Mouse (Mus musculus): ENCODE measurements at regions not wholly inside any gene's neighbourhood (a gene's known extent, or its start where the extent isn't known, plus 50 kb on each side); places are given as distances from the start of the nearest gene placed in this dataset.
A peak's percentile ranks its signal among the peaks of the same experiment; 100 is the strongest.

DNA sequence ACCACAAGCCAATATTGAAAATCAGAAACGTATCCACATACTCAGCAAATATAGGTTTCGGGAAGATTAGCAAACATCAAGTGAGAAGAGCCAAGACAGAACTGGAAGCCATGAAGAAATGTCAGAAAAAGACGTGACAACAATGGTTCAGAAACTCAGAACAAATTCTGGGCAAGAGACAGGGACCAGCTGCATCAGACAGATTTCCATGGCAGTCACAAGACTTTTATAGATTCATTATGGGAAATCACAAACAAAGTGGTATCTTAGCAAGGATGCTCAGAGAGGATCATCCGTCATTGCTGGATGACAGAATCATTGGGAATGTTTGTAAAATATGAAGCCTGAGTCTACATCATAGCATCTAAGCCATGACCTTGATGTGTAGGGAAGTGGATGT is 699.6 kb upstream of the Tenm3 start:
- no peaks in the 10 kb centered on the region for H3K27me3 ChIP-seq (replicated peaks; ENCODE audit: control insufficient read depth, insufficient read depth, low read length)
- WGBS = 88% methylated on average over 4 of the region's 4 CpGs
- no peak overlapping the region for H3K4me2 ChIP-seq (ENCODE audit: low read depth, low read length)
- H3K4me3 ChIP-seq (ENCODE audit: low read depth, low read length) = no peak overlapping the region
- DNase-seq (ENCODE audit: low spot score) (no peak), ATAC-seq (ENCODE audit: low read depth) (no peak)
- H3K9ac ChIP-seq (ENCODE audit: low read depth, low read length) = no peak overlapping the region
- H3K36me3 ChIP-seq (ENCODE audit: control insufficient read depth, insufficient read depth, low read length) = no peaks in the 10 kb centered on the region
- no peaks in the 10 kb centered on the region for H3K4me1 ChIP-seq (ENCODE audit: control insufficient read depth, insufficient read depth, low read length)
- H3K9me3 ChIP-seq (ENCODE audit: control insufficient read depth, low read length) = no peaks in the 10 kb centered on the region
- H3K27ac ChIP-seq (replicated peaks; ENCODE audit: low read depth, low read length) = no peak overlapping the region

DNA sequence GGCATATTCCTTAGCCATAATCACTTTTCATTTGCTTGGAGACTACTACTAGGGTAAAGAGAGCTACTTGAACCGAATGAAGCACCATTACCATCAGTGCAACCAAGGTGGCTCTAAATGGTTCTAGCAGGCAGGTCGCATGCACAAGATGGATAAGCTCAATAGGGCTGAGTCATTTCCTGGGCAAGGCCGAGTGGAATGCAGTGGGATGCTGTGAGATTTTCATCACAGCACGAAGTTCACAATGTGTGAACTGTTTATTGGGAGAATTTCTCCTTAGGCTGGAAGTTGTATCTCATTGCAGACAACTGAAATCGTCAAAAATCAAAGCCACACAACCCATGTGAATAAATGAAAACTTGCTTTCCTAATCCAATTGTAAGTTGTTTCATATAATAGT is 697.6 kb upstream of the Tenm3 start:
- H3K9me3 ChIP-seq (ENCODE audit: control insufficient read depth, low read length) = no peaks in the 10 kb centered on the region
- H3K27ac ChIP-seq (replicated peaks; ENCODE audit: low read depth, low read length) = no peak overlapping the region
- no peak overlapping the region for H3K4me2 ChIP-seq (ENCODE audit: low read depth, low read length)
- H3K9ac ChIP-seq (ENCODE audit: low read depth, low read length) = no peak overlapping the region
- H3K27me3 ChIP-seq (replicated peaks; ENCODE audit: control insufficient read depth, insufficient read depth, low read length) = no peaks in the 10 kb centered on the region
- H3K4me3 ChIP-seq (ENCODE audit: low read depth, low read length) = no peak overlapping the region
- no peaks in the 10 kb centered on the region for H3K4me1 ChIP-seq (ENCODE audit: control insufficient read depth, insufficient read depth, low read length)
- WGBS = 70% methylated on average over 5 of the region's 5 CpGs
- H3K36me3 ChIP-seq (ENCODE audit: control insufficient read depth, insufficient read depth, low read length) = no peaks in the 10 kb centered on the region
- ATAC-seq (ENCODE audit: low read depth) (no peak), DNase-seq (ENCODE audit: low spot score) (no peak)

- no peak for ATAC-seq (ENCODE audit: low read depth)
- 73% methylated on average over 5 of the region's 5 CpGs for WGBS
- H3K9ac ChIP-seq (ENCODE audit: low read depth, low read length) = no peak overlapping the region
Measured at GRCm38 (mm10) chr8:49533412-49534351, 689.9 kb upstream of the Tenm3 start.

GRCm38 (mm10) chr8:49529294-49529693 is 685.5 kb upstream of the Tenm3 start:
- H3K36me3 ChIP-seq (ENCODE audit: control insufficient read depth, insufficient read depth, low read length) = no peaks in the 10 kb centered on the region
- no peaks in the 10 kb centered on the region for H3K27me3 ChIP-seq (replicated peaks; ENCODE audit: control insufficient read depth, insufficient read depth, low read length)
- peak; percentile 16 for DNase-seq (ENCODE audit: low spot score)
- H3K4me1 ChIP-seq (ENCODE audit: control insufficient read depth, insufficient read depth, low read length) = no peaks in the 10 kb centered on the region
- H3K9me3 ChIP-seq (ENCODE audit: control insufficient read depth, low read length) = no peaks in the 10 kb centered on the region
- H3K27ac ChIP-seq (replicated peaks; ENCODE audit: low read depth, low read length) = no peak overlapping the region
- no peak for ATAC-seq (ENCODE audit: low read depth)
- H3K4me2 ChIP-seq (ENCODE audit: low read depth, low read length) = no peak overlapping the region
- H3K4me3 ChIP-seq (ENCODE audit: low read depth, low read length) = no peak overlapping the region
- no peak overlapping the region for H3K9ac ChIP-seq (ENCODE audit: low read depth, low read length)
- 71% methylated on average over 4 of the region's 4 CpGs for WGBS

More at GRCm38 (mm10) chr8:49533412-49534351, 689.9 kb upstream of the Tenm3 start:
- Histone ChIP-seq H3K4me1 (ENCODE audit: control insufficient read depth, insufficient read depth, low read length) (no peaks in the 10 kb centered on the region), H3K27me3 (replicated peaks; ENCODE audit: control insufficient read depth, insufficient read depth, low read length) (no peaks in the 10 kb centered on the region), H3K4me3 (ENCODE audit: low read depth, low read length) (no peak overlapping the region), H3K9me3 (ENCODE audit: control insufficient read depth, low read length) (no peaks in the 10 kb centered on the region), H3K27ac (replicated peaks; ENCODE audit: low read depth, low read length) (no peak overlapping the region), H3K4me2 (ENCODE audit: low read depth, low read length) (no peak overlapping the region), H3K36me3 (ENCODE audit: control insufficient read depth, insufficient read depth, low read length) (no peaks in the 10 kb centered on the region)
- no peak for DNase-seq (ENCODE audit: low spot score)

- WGBS = 43% methylated on average over 2 of the region's 2 CpGs
- Histone ChIP-seq H3K4me2 (ENCODE audit: low read depth, low read length) (no peak overlapping the region), H3K9me3 (ENCODE audit: control insufficient read depth, low read length) (no peaks in the 10 kb centered on the region), H3K27me3 (replicated peaks; ENCODE audit: control insufficient read depth, insufficient read depth, low read length) (no peaks in the 10 kb centered on the region), H3K27ac (replicated peaks; ENCODE audit: low read depth, low read length) (no peak overlapping the region), H3K36me3 (ENCODE audit: control insufficient read depth, insufficient read depth, low read length) (no peaks in the 10 kb centered on the region), H3K4me3 (ENCODE audit: low read depth, low read length) (no peak overlapping the region), H3K4me1 (ENCODE audit: control insufficient read depth, insufficient read depth, low read length) (no peaks in the 10 kb centered on the region), H3K9ac (ENCODE audit: low read depth, low read length) (no peak overlapping the region)
- DNase-seq (ENCODE audit: low spot score) = peak; percentile 20
- ATAC-seq (ENCODE audit: low read depth) = no peak
Measured at GRCm38 (mm10) chr8:49492906-49493305, 649.2 kb upstream of the Tenm3 start.

- Histone ChIP-seq H3K27ac (replicated peaks; ENCODE audit: low read depth, low read length) (no peak overlapping the region), H3K4me1 (ENCODE audit: control insufficient read depth, insufficient read depth, low read length) (no peaks in the 10 kb centered on the region), H3K4me2 (ENCODE audit: low read depth, low read length) (no peak overlapping the region), H3K9me3 (ENCODE audit: control insufficient read depth, low read length) (no peaks in the 10 kb centered on the region), H3K4me3 (ENCODE audit: low read depth, low read length) (no peak overlapping the region), H3K36me3 (ENCODE audit: control insufficient read depth, insufficient read depth, low read length) (no peaks in the 10 kb centered on the region), H3K9ac (ENCODE audit: low read depth, low read length) (no peak overlapping the region), H3K27me3 (replicated peaks; ENCODE audit: control insufficient read depth, insufficient read depth, low read length) (no peaks in the 10 kb centered on the region)
- no peak for ATAC-seq (ENCODE audit: low read depth)
- WGBS = 81% methylated on average over 4 of the region's 4 CpGs
- DNase-seq (ENCODE audit: low spot score) = no peak
Measured at GRCm38 (mm10) chr8:49485284-49485683, 641.5 kb upstream of the Tenm3 start.

GRCm38 (mm10) chr8:49481476-49481992 is 637.8 kb upstream of the Tenm3 start:
- 78% methylated on average over 6 of the region's 6 CpGs for WGBS
- no peaks in the 10 kb centered on the region for H3K27me3 ChIP-seq (replicated peaks; ENCODE audit: control insufficient read depth, insufficient read depth, low read length)
- no peak overlapping the region for H3K4me2 ChIP-seq (ENCODE audit: low read depth, low read length)
- H3K9ac ChIP-seq (ENCODE audit: low read depth, low read length) = no peak overlapping the region
- H3K27ac ChIP-seq (replicated peaks; ENCODE audit: low read depth, low read length) = no peak overlapping the region
- H3K4me1 ChIP-seq (ENCODE audit: control insufficient read depth, insufficient read depth, low read length) = no peaks in the 10 kb centered on the region
- no peak overlapping the region for H3K4me3 ChIP-seq (ENCODE audit: low read depth, low read length)
- H3K9me3 ChIP-seq (ENCODE audit: control insufficient read depth, low read length) = no peaks in the 10 kb centered on the region
- no peak for DNase-seq (ENCODE audit: low spot score)
- no peak for ATAC-seq (ENCODE audit: low read depth)
- H3K36me3 ChIP-seq (ENCODE audit: control insufficient read depth, insufficient read depth, low read length) = no peaks in the 10 kb centered on the region

GRCm38 (mm10) chr8:49465911-49466518 is 622.3 kb upstream of the Tenm3 start:
- Histone ChIP-seq H3K4me3 (ENCODE audit: low read depth, low read length) (no peak overlapping the region), H3K36me3 (ENCODE audit: control insufficient read depth, insufficient read depth, low read length) (no peaks in the 10 kb centered on the region), H3K27ac (replicated peaks; ENCODE audit: low read depth, low read length) (no peak overlapping the region), H3K4me1 (ENCODE audit: control insufficient read depth, insufficient read depth, low read length) (no peaks in the 10 kb centered on the region), H3K27me3 (replicated peaks; ENCODE audit: control insufficient read depth, insufficient read depth, low read length) (no peaks in the 10 kb centered on the region), H3K9ac (ENCODE audit: low read depth, low read length) (no peak overlapping the region), H3K4me2 (ENCODE audit: low read depth, low read length) (peak overlapping the region; percentile 39), H3K9me3 (ENCODE audit: control insufficient read depth, low read length) (no peaks in the 10 kb centered on the region)
- 24% methylated on average over 14 of the region's 14 CpGs for WGBS
- ATAC-seq (ENCODE audit: low read depth) (no peak), DNase-seq (ENCODE audit: low spot score) (peak; percentile 34)
